Mouse (Mus musculus): ENCODE measurements around the gene Cenpi.
"Not testable (repeated sequence)": the region's sequence is repeated elsewhere in the genome, so short reads cannot be mapped to it uniquely, and the experiment has no call there.

Gene Cenpi

DNA sequence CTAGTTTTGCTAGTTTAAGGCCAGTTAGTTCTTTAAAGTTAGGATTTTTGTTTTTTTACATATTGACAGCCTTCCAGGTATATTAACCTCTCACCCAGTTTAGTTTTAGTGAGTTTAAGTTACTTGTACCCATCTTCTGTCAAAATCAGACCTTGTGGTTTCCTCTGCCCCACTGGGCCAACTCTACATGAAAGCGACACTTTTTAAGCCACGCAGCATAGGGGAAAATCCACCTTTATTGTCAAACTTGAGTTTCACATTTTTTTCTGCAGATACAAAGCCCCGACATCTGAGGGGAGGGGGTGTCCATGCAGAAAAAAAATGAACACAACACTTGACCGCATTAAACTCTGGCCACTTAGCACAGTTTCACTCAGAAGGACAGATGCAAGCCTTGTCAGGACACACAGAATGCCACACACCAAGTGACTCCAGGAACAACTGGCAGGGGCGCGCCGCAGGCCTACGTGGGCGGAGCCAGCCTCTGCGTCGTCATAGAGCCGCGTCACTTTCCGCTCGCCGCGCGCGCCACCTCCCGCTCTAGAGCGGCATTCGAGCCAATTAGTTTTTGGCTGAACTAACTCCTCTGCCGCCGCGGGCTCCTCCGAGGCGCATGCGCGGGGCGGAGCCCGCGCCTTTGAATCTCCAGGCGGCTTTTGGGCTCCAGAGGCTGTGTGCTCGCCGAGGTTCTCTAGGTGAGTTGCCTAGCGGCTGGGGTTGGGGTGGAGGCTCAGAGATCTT lies at the start of gene Cenpi:
Cenpi (plus strand) TSS at position 551 of the 741 bp plus-strand sequence.
- DNase-seq (ENCODE audit: low read depth) = peak; percentile 91

DNA sequence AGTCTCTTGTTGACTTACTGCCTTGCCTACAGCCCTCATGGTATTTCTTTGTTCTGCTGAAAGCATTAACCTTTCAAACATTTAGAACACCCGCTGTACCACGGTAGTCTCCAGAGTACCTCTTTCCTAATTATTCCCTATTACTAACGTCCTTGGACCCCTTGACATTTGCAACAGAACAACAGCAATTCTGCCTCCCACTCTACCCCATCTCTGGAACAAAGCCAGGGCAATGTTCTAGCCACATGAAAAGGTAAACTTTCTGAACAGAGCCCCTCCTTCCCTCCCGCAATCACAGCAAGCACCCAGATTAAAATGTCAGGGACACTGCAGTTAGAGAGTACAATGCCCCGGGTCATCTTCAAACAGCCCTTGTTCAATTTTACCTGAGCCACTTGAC lies 46.7 kb upstream of the Cenpi start:
- DNase-seq (ENCODE audit: low read depth) = no peak

DNA sequence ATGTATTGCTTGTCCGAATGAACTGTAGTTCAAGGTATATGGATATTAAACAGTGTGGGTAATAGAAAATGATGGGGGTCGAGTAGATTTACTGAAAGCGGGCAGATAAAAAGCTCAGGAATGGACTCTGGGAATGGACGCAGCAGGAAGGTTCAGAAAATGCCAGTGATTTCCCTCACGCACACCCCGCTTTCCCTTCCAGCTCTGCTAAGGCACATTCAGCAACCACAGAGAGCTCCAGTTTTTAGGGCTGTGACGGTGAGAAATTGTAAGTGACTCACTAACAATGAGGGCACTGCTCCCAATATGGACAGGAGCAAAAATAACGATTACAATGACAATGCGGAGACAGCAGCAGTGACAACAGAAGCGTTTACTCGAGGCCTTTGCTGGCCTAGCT lies 45.8 kb upstream of the Cenpi start:
- no peak for DNase-seq (ENCODE audit: low read depth)

DNA sequence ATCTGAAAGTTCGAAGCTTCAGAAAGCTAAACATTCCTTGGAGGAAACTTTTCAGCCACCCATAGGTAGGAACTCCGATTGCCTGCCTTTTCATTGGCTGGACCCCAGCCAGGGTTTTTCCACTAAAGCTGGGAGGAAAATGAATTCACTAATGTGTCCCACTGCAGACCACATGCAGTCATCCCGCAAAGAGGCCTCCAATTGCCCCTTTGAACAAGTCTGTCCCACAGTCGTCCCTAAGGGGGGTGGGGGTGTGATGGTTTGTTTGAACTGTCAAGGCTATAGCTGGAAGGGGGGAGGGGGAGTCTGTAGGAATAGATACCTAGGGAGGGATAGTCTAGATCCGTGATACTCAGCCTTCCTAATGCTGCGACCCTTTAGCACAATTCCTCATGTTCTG lies 32.2 kb upstream of the Cenpi start:
- DNase-seq (ENCODE audit: low read depth) = peak; percentile 28

DNA sequence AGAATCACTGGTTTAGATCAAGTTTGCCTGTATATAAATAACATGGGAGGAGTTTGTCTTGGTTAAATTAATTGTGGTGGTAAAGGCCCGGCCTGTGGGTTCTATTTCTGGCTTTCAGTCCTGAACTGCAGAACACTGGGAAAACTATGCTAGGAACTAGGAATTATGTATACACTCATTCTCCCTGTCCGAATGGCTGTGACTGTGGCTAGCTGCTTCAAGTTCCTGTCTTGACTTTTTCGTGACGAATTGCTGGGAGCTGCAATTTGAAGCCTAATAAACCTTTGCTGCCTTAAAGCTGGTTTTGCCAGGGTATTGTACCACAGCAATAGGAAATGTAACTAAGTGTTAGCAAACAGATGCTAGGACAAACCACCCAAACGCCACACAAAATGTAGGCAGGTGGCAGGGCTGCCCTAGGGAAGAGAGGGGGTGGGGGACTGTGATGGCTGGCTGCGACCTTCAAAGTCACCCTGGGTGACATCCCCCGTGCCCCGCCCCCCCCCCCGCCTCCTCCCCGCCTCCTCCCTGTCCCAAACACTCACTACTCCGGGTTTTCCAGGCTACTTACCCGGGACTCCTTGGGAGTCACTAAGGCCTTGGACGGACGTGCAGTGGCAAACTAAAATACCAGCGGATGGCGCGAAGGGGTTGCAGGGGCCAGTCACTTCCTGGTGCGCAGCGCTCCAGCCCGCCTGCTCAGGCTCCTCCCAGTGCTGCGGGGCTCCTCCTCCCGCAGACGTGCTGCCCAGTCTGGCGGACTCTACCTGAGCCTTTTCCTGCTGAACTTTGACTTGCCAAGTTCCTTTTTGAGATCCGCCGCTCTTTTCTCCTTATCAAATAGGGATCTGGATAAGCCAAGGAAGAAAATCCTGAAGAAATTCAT lies 31.4 kb upstream of the Cenpi start, which contains the start of gene Trmt2b:
Trmt2b (minus strand) TSS at position 710 of the 886 bp plus-strand sequence.
- peak; percentile 73 for DNase-seq (ENCODE audit: low read depth)

DNA sequence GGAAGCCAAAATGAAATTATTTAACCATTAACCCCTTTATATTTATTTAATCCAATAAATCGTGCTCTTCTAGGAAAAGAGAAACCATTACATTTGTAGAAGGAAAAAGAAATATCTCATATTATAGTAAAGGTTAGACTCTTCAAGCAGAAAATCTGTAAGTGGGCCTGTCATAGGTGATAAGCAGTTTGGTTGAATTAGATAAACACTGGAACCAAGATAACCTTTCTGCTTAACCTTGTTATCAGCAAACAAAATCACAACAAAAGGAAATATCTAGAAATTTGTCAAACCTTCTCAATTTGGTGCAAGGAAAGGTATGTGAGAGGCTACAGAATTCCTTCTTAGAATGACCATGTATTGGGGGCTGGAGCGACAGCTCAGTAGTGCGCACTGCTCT lies 27.4 kb upstream of the Cenpi start:
- no peak for DNase-seq (ENCODE audit: low read depth)

DNA sequence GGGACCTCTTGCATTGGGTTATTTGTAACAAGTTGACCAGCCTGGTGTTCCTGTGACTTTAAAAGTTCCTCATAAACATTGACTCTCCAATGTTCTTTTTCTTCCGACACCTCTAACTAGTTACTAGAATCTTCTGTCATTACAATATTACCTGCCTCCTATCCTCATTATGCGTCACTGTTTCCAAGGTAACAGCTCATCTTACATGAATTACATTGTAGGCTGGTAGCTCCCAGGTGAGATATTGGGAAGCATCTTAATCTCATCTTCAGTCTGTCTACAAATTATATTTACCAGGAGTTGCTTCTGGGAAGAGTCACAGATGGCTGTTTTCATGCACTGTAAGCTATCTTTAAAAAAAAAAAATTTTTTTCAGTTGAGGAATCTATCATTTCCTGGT lies 22.8 kb upstream of the Cenpi start:
- DNase-seq (ENCODE audit: low read depth) = no peak

DNA sequence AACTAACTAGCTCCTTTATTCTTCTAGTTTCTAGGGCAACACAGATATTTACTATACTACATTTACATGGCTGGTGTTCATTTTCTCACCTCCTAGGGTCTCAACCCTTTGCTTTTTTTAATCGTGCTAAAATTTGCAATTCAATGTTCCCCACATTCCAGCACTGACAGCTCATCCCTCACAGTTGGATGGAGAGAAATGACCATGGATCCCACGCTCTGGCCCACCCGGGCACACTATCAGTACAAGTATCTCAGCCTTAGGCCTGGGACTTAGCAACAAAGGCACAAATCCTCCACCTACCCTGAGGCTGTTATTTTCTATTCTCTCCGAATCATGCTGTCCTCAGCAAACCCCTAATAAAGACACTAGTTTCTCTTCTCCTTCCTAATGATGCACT lies 22.1 kb upstream of the Cenpi start:
- no peak for DNase-seq (ENCODE audit: low read depth)

DNA sequence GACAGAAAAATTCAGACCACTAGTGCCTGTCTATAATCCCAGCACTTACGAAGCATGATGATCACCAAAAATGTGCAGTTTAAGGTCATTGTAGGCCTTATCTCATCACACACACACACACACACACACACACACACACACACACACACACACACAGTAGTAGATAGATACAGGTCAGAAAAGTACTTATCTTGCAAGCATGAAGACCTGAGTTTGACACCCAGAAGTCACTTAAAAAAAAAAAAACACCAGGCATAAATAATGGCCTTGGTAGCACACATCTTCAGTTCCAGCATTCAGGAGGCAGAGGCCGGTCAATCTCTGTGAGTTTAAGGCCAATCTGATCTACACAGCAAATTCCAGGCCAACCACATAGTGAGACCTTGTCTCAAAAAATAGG lies 20.6 kb upstream of the Cenpi start:
- no peak for DNase-seq (ENCODE audit: low read depth)

DNA sequence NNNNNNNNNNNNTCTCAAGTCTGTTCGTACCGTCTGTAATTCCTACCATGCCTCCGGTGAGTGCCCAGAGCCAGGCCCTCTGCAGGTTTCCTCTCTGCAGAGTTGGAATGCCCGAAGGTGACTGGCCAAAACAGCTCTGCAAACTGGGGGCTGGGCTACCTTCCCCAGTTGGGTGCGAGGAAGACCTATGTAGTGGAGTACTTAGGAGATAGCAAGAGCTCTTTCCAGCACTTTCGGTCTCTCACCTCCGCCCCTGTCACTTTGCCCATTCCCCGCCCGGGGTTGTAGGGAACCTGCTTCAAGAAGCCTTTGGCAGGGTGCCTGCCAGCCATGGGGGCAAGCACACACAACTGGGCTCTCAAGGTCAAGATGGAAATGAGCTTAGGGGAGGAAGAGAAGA lies 11.6 kb upstream of the Cenpi start:
- no peak for DNase-seq (ENCODE audit: low read depth)

DNA sequence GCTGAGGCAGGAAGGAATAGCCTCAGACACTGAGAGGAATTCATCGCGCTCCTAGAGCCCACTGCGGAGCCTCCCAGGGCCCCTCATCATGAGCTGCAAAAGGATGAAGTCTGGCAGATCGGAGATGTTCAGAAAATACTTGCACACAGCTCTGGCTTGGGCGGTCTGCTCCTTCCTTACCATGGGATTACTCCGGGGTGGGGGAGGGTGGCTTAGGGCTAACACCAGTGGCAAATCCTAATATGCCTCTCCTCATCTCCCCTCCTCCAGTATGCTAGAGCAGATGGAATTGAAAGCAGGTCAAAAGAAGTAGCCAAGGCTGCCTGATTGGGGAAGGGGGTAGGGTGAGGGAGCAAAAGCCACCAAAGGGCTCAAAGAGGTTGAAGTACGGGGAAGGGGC lies 11.1 kb upstream of the Cenpi start:
- no peak for DNase-seq (ENCODE audit: low read depth)

DNA sequence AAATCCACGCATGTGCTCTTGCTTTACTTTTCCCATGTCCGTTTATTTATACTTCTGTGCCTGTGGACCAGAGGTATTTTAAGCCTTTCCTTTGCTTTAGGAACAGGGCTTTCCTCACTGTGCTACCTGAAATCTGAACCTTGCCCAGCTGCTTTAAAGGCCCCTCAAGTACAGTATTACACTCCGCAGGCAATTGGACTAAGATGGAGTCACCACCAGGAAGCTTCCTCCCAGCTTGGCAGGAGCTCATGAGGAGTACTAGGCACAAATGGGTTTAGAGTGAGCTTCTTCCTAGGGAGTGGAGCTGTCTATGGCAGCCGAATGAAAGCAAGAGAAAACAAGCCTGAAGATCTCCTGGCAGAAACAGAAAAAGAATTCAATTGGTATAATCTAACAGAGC lies 10.7 kb upstream of the Cenpi start:
- no peak for DNase-seq (ENCODE audit: low read depth)

DNA sequence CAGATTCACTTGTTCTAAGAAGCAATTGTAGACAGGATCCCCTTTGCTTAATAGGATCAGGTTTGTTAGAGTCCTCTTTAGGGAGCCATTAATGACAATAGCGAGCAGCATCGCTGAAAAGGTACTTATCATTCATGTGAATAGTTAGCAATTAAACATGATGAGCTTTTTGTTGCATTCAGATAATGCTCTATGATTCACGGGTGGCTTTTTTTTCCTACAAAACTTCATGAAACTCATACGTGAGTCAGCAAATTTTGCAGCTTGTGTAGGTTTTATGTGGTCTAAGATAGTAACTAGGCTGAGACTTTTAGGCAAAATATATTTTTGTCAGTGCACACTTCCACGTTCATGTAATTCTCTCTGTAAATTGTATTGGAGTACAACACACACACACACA lies 7.7 kb upstream of the Cenpi start:
- DNase-seq (ENCODE audit: low read depth) = peak; percentile 46

DNA sequence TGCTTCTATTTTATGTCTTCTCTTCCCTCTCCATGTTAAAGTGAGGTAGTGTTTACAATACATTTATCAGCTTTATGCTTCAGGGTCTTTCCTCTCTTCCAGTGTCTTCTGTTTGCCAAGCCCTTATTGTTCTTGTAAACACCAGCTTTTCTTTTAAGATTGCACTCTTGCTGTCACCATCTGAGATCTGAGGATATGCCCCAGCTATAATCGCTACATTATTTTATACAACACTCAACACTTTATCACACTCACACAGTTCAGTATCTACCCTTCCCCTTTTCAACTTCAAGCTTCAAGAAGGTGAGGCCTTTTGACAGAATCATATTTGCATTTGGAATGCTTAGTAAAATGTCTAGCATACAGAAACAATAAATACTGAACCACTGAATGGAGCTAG lies 4.6 kb upstream of the Cenpi start:
- DNase-seq (ENCODE audit: low read depth) = no peak

DNA sequence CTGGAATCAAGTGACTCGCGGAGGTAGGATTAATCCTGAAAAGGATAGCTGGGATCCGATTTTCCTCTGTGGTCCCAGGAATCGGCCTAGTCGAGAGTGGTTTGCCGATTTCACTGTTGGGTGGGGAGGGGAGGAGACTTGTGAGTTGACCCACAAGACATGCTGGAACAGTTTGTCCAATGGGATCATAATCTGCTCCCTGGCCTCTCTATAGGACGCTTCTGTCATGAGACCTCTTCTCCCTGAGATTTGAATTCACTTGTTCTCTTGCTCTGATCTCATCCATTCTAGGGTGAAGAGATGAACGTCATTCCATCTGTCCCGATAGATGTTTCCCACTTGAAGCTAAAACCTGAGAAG lies 371 bp downstream of the Cenpi start:
- DNase-seq (ENCODE audit: low read depth) = peak; percentile 78

DNA sequence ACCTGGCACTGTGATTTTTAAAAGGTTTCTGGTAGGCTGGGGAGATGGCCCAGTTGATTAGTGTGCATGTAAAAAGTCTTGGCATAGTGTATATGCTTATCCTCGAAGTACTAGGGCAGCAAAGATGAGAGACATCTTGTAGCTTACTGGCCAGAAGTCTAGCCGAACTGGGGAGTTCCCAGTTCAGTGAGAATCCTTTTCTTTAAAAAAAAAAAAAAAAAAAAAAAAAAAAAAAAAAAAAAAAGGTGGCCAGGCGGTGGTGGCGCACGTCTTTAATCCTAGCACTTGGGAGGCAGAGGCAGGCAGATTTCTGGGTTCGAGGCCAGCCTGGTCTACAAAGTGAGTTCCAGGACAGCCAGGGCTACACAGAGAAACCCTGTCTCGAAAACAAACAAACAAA lies 3.3 kb downstream of the Cenpi start:
- not testable (repeated sequence) for DNase-seq (ENCODE audit: low read depth)

DNA sequence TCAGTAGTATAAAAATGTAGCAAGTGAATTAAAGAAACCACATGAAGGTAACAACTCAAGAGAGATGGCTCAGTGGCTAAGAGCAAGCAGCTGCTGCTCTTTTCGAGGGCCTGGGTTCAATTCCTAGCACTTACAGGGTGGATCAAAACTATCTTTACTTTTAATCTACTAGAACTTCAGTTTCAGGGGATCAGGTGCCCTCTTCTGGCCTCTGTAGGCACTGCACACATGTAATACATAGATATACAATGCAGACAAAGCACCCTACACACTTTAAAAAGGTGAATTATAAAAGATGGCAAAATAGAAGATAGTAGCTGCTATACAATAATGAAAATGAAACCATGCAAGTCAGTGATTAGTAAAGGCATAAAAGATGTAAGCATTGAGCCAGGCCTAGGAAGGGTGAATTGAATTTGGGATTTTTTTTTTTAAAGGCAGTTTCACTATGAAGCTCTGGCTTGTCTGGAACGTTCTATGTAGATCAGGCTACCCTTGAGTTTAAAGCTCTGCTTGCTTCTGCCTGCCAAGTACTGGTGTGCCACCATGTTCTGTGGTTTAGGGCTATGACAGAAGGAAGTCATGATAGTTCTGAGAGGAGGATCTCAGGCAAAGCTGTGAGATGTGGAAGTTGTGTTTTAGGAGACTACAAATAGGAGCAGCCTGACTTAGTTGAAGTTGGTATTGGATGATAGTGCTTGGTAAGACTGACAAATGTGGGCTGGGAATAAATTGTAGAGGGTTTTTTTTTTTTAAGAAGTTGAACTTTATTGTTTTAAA lies 11.5 kb downstream of the Cenpi start:
- peak; percentile 57 for DNase-seq (ENCODE audit: low read depth)

DNA sequence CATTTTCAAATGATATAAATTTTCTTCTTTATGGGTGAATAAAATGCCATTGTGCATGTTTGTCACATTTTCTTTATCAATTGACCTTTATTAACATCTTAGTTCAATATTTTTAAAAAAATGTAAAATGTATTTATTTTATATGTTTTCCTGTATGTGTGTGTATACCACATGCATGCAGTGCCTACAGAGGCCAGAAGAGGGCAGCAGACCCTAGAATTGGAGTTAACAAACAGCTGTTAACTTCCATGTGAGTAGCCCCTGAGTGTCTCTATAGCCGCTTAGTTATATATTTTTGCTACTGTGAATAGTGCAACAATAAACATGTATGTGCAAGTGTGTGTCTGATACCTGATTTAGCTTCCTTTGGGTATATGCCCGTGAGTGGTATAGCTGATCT lies 25.4 kb downstream of the Cenpi start:
- DNase-seq (ENCODE audit: low read depth) = peak; percentile 42

DNA sequence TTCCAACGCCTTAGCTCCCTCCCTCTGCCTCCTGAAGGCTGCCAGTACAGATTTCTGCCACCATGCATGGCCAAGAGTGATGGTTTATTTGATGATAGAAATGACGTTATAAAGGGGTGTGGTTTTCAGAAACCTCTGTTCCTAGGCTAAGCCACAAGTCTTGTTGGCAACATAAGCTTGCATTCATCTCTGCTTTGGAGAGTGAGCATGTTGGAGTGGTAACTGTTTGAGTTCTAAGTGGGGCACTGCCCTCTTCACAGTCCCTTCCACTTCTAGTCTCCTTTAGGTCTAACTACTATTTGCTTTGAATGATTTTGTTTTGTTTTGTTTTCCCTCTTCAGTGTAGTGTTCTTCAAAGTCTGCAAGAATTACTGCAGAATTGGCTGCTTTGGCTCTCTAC lies 34.9 kb downstream of the Cenpi start:
- no peak for DNase-seq (ENCODE audit: low read depth)

DNA sequence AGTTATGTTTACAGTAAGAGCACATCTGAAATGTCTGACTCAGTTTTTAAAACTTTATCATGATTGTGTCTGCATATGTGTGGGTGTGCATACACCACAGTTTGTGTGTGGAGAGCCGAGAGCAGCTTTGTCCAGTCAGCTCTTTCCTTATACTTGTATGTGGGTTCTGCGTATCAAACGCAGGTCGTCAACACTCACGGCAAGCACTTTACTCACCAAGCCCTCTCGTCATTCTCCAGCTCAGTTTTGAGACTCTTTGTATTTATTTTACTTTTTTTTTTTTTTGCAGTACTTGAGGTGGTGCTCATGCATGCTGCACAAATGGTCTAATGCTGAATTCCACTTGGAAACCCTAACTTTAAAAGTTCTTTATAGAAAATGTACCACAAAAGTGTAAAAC lies 42.3 kb downstream of the Cenpi start:
- no peak for DNase-seq (ENCODE audit: low read depth)

DNA sequence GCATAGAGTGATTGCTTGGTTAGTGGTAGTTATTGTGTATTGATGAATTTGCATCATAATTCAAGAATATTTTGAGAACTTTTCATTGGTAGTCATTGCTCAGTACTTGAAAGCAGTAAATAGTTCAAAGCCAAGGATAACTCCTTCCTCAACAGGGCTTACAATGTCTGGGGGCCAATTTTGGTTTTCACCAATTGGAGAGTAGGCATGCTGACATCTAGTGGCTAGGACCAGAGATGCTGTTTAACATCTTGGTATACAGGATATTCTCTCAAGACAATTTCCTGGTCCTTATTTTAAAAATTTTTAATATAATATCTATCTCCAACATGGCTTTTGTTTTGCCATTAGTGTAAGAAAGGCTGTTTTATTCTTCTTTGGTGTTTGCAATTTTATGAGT lies 46.0 kb downstream of the Cenpi start:
- peak; percentile 29 for DNase-seq (ENCODE audit: low read depth)

DNA sequence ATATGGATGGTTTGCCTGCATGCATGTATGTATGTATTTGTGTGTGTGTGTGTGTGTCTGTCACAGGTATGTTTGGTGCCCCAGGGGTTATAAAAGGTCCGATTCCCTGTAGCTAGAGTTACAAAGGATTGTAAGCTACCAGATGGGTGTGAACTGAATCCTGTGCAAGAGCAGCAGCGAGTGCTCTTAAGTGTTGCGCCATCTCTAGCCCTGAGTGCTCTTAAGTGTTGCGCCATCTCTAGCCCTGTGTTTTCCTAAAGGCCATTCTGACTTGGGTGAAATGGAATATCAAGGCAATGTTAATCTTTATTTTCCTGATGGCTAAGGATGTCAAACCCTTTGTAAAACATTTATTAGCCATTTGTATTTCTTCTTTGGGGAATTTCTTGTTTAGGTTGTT lies 51.5 kb downstream of the Cenpi start:
- DNase-seq (ENCODE audit: low read depth) = peak; percentile 59

DNA sequence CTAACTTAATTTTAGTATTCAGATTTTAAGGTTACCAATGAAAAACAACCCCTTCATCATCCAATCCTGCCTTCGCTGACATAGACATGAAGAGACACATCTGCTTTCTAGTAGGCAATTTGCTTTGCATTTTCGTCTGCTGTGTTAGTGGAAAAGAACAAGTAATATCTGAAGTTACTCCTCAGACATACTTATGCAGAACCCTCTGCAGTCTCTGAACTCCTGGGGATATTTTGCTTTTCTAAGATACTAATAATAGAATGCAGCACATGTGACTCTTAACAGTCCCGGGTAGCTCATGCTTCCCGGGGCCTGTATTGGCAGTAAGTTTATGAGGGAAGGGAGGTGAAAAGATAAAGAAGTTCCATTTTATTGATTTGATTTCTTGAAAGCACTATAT lies 54.3 kb downstream of the Cenpi start:
- no peak for DNase-seq (ENCODE audit: low read depth)

Data from 416B (cell line).